In genomic region chr13:28311658-28312057, GRCm38 (mm10) we compare ENCODE assay signal across 18 mouse cellular contexts. TPM values are rescaled to one million over a fixed set of nuclear protein-coding genes. Genes with fewer than 3 reads are reported as not detected.
DNase-seq lines count a peak whose midpoint lies in the region; ATAC-seq and TF ChIP-seq lines count a peak whose summit lies in the region.
"Had no signal": no experiment of that assay in that cellular context is flagged by ENCODE, and none has a peak within 500 bp of the region (broad histone marks: within the 10 kb centered on the region; RNA-seq: fewer than 3 reads in every experiment).

No protein-coding gene starts in this region.

- DNase-seq in kidney, postnatal 4 days, result no peak
- DNase-seq in lung, embryonic 14.5 days, result peak; percentile 40
- DNase-seq in lung, postnatal 4 days, result no peak
- peak; percentile 27 for DNase-seq in 3T3-L1 (ENCODE audit: low read depth, low spot score)
- DNase-seq in B cell, adult 2 months, result no peak
- DNase-seq: adrenal gland, postnatal 14 days; cerebellum, adult 18-20 months; cerebellum, adult 9-11 months; gastrocnemius, postnatal 36 days; heart, adult 11 months; heart, postnatal 36 days had no signal

- H3K9ac ChIP-seq in kidney, embryonic 14.5 days (ENCODE audit: low read depth, low read length), result no peak overlapping the region
- H3K9ac ChIP-seq in lung, embryonic 14.5 days, result no peak overlapping the region
- H3K9ac ChIP-seq: forebrain, embryonic 15.5 days; heart, embryonic 13.5 days; hindbrain, embryonic 15.5 days had no signal

- no peaks in the 10 kb centered on the region for H3K36me3 ChIP-seq in kidney, embryonic 14.5 days (ENCODE audit: control insufficient read depth, insufficient read depth, low read length)
- H3K36me3 ChIP-seq in lung, embryonic 14.5 days (ENCODE audit: insufficient read depth), result no peaks in the 10 kb centered on the region
- H3K36me3 ChIP-seq: embryonic facial prominence, embryonic 10.5 days; forebrain, embryonic 15.5 days; heart, embryonic 13.5 days; hindbrain, embryonic 15.5 days had no signal

- H3K9me3 ChIP-seq in kidney, embryonic 14.5 days (ENCODE audit: control insufficient read depth, low read length), result no peaks in the 10 kb centered on the region
- no peaks in the 10 kb centered on the region for H3K9me3 ChIP-seq in lung, embryonic 14.5 days (ENCODE audit: low read depth, low read length)
- H3K9me3 ChIP-seq: embryonic facial prominence, embryonic 10.5 days; forebrain, embryonic 15.5 days; heart, embryonic 13.5 days; hindbrain, embryonic 15.5 days had no signal

- no peak for TF ChIP-seq POLR2A in embryonic fibroblast, embryonic 13.5 days (IDR thresholded peaks at IDR 0.05; ENCODE audit: low read depth, low read length)

- H3K4me2 ChIP-seq in kidney, embryonic 14.5 days (replicated peaks; ENCODE audit: low read depth, low read length), result no peak overlapping the region
- H3K4me2 ChIP-seq in lung, embryonic 14.5 days, result no peak overlapping the region
- H3K4me2 ChIP-seq: forebrain, embryonic 15.5 days; heart, embryonic 13.5 days; hindbrain, embryonic 15.5 days had no signal

- H3K27me3 ChIP-seq in kidney, embryonic 14.5 days (ENCODE audit: control insufficient read depth, insufficient read depth, low read length), result no peaks in the 10 kb centered on the region
- H3K27me3 ChIP-seq in lung, embryonic 14.5 days (ENCODE audit: insufficient read depth, low read length), result no peaks in the 10 kb centered on the region
- H3K27me3 ChIP-seq: forebrain, embryonic 15.5 days; heart, embryonic 13.5 days; hindbrain, embryonic 15.5 days had no signal

- peaks cover 6% of the 10 kb centered on the region; the same call in 1 of the 2 replicates for H3K4me1 ChIP-seq in kidney, embryonic 14.5 days (ENCODE audit: control insufficient read depth, insufficient read depth, low read length)
- H3K4me1 ChIP-seq in lung, embryonic 14.5 days (ENCODE audit: insufficient read depth), result 0 out of 2 replicates have a peak, but pooled peaks cover 4% of the 10 kb centered on the region
- H3K4me1 ChIP-seq in embryonic fibroblast, embryonic 13.5 days (ENCODE audit: control insufficient read depth, insufficient read depth, low read length), result peaks cover 4% of the 10 kb centered on the region; the same call in 1 of the 2 replicates
- H3K4me1 ChIP-seq: embryonic facial prominence, embryonic 10.5 days; forebrain, embryonic 15.5 days; hindbrain, embryonic 15.5 days had no signal

- ATAC-seq in kidney, embryonic 14.5 days (ENCODE audit: low FRiP score, low TSS enrichment), result no peak
- peak; percentile 58; the same call in 1 of the 2 replicates for ATAC-seq in lung, embryonic 14.5 days (ENCODE audit: insufficient read depth)
- ATAC-seq: forebrain, embryonic 15.5 days had no signal

- TF ChIP-seq CTCF in lung, embryonic 14.5 days (IDR thresholded peaks at IDR 0.05; ENCODE audit: low read depth), result no peak
- TF ChIP-seq CTCF in embryonic fibroblast, embryonic 13.5 days (IDR thresholded peaks at IDR 0.05; ENCODE audit: borderline replicate concordance, insufficient read depth, low read length), result no peak

- H3K27ac ChIP-seq in kidney, embryonic 14.5 days (ENCODE audit: low read depth, low read length), result 0 out of 2 replicates have a peak overlapping the region, but pooled peaks have one; percentile 10
- peak overlapping the region; percentile 48; the same call in 1 of the 2 replicates for H3K27ac ChIP-seq in lung, embryonic 14.5 days (ENCODE audit: low read depth)
- H3K27ac ChIP-seq in embryonic fibroblast, embryonic 13.5 days (ENCODE audit: insufficient read depth, low read length), result peak overlapping the region; percentile 95
- H3K27ac ChIP-seq: embryonic facial prominence, embryonic 10.5 days; forebrain, embryonic 15.5 days; heart, embryonic 13.5 days; hindbrain, embryonic 15.5 days had no signal

- H3K4me3 ChIP-seq in kidney, embryonic 14.5 days (ENCODE audit: low read length), result no peak overlapping the region
- no peak overlapping the region for H3K4me3 ChIP-seq in lung, embryonic 14.5 days (ENCODE audit: low read depth, low read length)
- H3K4me3 ChIP-seq in embryonic fibroblast, embryonic 13.5 days (ENCODE audit: insufficient read depth, low read length), result no peak overlapping the region
- H3K4me3 ChIP-seq: embryonic facial prominence, embryonic 10.5 days; erythroblast, embryonic 14.5 days; forebrain, embryonic 15.5 days; heart, embryonic 13.5 days; hindbrain, embryonic 15.5 days had no signal

- 49% methylated on average over 2 of the region's 2 CpGs for WGBS in kidney, embryonic 14.5 days
- WGBS in lung, embryonic 14.5 days, result 24% methylated on average over 2 of the region's 2 CpGs

RNA-seq across cellular contexts. Expression of gene Gm11361, which starts 54.3 kb away (rescaled TPM):
- 5.4 and 6.7 TPM in 2 replicates for polyA plus RNA-seq in kidney, embryonic 14.5 days (2014; fragmentation: Nextera tagmentation; extraction: Ambion mirVana)
- 3.0 and 6.1 TPM in 2 replicates for polyA plus RNA-seq in lung, embryonic 14.5 days (2014; fragmentation: Nextera tagmentation; extraction: Ambion mirVana)
- polyA plus RNA-seq in embryonic fibroblast, embryonic 13.5 days (2011; ENCODE audit: insufficient read length, low read depth, missing spikeins), result not detected in 2 replicates

Comparison
In these comparisons a context has a peak if more than half of its experiments do, and no peak if none do; other contexts are left out.
1. DNase-seq: peak in lung, embryonic 14.5 days (single experiment) and 3T3-L1 (single experiment); none in kidney, postnatal 4 days (0 of 2), lung, postnatal 4 days (0 of 2) and B cell, adult 2 months (0 of 2).
2. H3K27ac ChIP-seq: peak in every context shown above with its lines; median percentile 95 in embryonic fibroblast, embryonic 13.5 days; 48 in lung, embryonic 14.5 days; 10 in kidney, embryonic 14.5 days.